Mouse (Mus musculus): Measurements from ENCODE around the gene Abcc10.

DNA sequence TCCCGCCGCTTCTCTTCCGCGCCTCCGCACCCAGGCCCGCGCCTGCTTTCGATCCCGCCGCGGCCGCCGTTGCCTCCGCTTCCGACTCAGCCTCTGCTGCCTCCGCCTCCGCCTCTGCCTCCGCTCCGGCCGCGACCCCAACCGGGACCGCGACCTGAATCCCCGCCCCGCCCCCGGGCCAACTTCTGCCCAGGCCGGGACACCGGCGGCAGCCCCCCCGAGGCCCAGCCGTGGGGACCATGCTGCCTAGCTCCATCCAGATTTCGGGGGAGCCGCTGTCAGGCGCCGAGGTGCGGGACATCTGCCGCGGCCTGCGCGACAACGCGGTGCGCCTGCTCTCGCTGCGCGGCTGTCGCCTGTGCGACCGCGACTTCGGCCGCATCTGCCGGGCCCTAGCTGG is 74.0 kb downstream of the Abcc10 start:
- TF ChIP-seq CTCF (IDR thresholded peaks at IDR 0.05; ENCODE audit: extremely low read depth, insufficient read depth, low read length) (no peak), POLR2A (IDR thresholded peaks at IDR 0.05; ENCODE audit: extremely low read depth, insufficient read depth, low read length) (no peak)
